Mouse (Mus musculus): Measurements from ENCODE around the gene Col4a1. TPM values are rescaled to one million over a fixed set of nuclear protein-coding genes. Genes with fewer than 3 reads are reported as not detected.
A peak's percentile ranks its signal among the peaks of the same experiment; 100 is the strongest.

The Col4a1 gene
- 118 and 133 TPM in 2 replicates for polyA plus RNA-seq (2016; fragmentation: Nextera tagmentation; extraction: Ambion mirVana)

GRCm38 (mm10) chr8:11312349-11313175 lies at the start of gene Col4a1, which contains the start of gene Col4a2:
Gene Col4a1, minus strand, starts transcription at chr8:11312826.
Gene Col4a2, plus strand, starts transcription at chr8:11312805.
- Histone ChIP-seq H3K27me3 (peaks cover 9% of the 10 kb centered on the region), H3K36me3 (peaks cover 5% of the 10 kb centered on the region; the same call in 1 of the 2 replicates), H3K4me3 (replicated peaks) (peak within 1 kb of the TSS; percentile 76), H3K27ac (peak within 1 kb of the TSS; percentile 91), H3K9ac (replicated peaks) (peak within 1 kb of the TSS; percentile 88), H3K9me3 (no peaks in the 10 kb centered on the region), H3K4me2 (peak within 1 kb of the TSS; percentile 91), H3K4me1 (replicated peaks) (peaks cover 56% of the 10 kb centered on the region)
- ATAC-seq (ENCODE audit: insufficient number of reproducible peaks, insufficient read depth, low FRiP score, low TSS enrichment, low read depth) = peak; percentile 74
- WGBS = under 1% methylated on average over 84 of the region's 87 CpGs

GRCm38 (mm10) chr8:11361546-11362277 lies 49.1 kb upstream of the Col4a1 start:
- Histone ChIP-seq H3K4me1 (replicated peaks) (peaks cover 53% of the 10 kb centered on the region), H3K36me3 (no peaks in the 10 kb centered on the region), H3K27me3 (no peaks in the 10 kb centered on the region), H3K27ac (peak overlapping the region; percentile 84), H3K4me2 (no peak overlapping the region), H3K4me3 (replicated peaks) (no peak overlapping the region), H3K9me3 (no peaks in the 10 kb centered on the region), H3K9ac (replicated peaks) (0 out of 2 replicates have a peak overlapping the region, but pooled peaks have one; percentile 1)
- WGBS = 61% methylated on average over 9 of the region's 9 CpGs
- ATAC-seq (ENCODE audit: insufficient number of reproducible peaks, insufficient read depth, low FRiP score, low TSS enrichment, low read depth) = no peak; the same call in 1 of the 2 replicates

GRCm38 (mm10) chr8:11359846-11360245 lies 47.2 kb upstream of the Col4a1 start:
- Histone ChIP-seq H3K27ac (no peak overlapping the region), H3K4me2 (no peak overlapping the region), H3K27me3 (no peaks in the 10 kb centered on the region), H3K36me3 (no peaks in the 10 kb centered on the region), H3K9me3 (no peaks in the 10 kb centered on the region), H3K4me3 (replicated peaks) (no peak overlapping the region), H3K9ac (replicated peaks) (no peak overlapping the region), H3K4me1 (replicated peaks) (peaks cover 55% of the 10 kb centered on the region)
- no peak for ATAC-seq (ENCODE audit: insufficient number of reproducible peaks, insufficient read depth, low FRiP score, low TSS enrichment, low read depth)
- 91% methylated on average over 5 of the region's 5 CpGs for WGBS

- H3K9me3 ChIP-seq = no peaks in the 10 kb centered on the region
- ATAC-seq (ENCODE audit: insufficient number of reproducible peaks, insufficient read depth, low FRiP score, low TSS enrichment, low read depth) = peak; percentile 43; the same call in 1 of the 2 replicates
- peak overlapping the region; percentile 23; the same call in 1 of the 2 replicates for H3K4me2 ChIP-seq
- peak overlapping the region; percentile 76 for H3K27ac ChIP-seq
- H3K36me3 ChIP-seq = no peaks in the 10 kb centered on the region
- 27% methylated on average over 7 of the region's 7 CpGs for WGBS
- peak overlapping the region; percentile 31; the same call in 1 of the 2 replicates for H3K9ac ChIP-seq (replicated peaks)
- H3K27me3 ChIP-seq = no peaks in the 10 kb centered on the region
- no peak overlapping the region for H3K4me3 ChIP-seq (replicated peaks)
- H3K4me1 ChIP-seq (replicated peaks) = peaks cover 43% of the 10 kb centered on the region
Observed at GRCm38 (mm10) chr8:11357921-11358436, 45.4 kb upstream of the Col4a1 start.

- no peak overlapping the region for H3K4me3 ChIP-seq (replicated peaks)
- 93% methylated on average over 8 of the region's 8 CpGs for WGBS
- H3K4me1 ChIP-seq (replicated peaks) = peaks cover 39% of the 10 kb centered on the region
- H3K4me2 ChIP-seq = no peak overlapping the region
- no peak overlapping the region for H3K27ac ChIP-seq
- H3K36me3 ChIP-seq = no peaks in the 10 kb centered on the region
- ATAC-seq (ENCODE audit: insufficient number of reproducible peaks, insufficient read depth, low FRiP score, low TSS enrichment, low read depth) = no peak
- H3K9me3 ChIP-seq = no peaks in the 10 kb centered on the region
- H3K9ac ChIP-seq (replicated peaks) = no peak overlapping the region
- H3K27me3 ChIP-seq = no peaks in the 10 kb centered on the region
Observed at GRCm38 (mm10) chr8:11356776-11357175, 44.1 kb upstream of the Col4a1 start.

GRCm38 (mm10) chr8:11355900-11356299 lies 43.3 kb upstream of the Col4a1 start:
- 82% methylated on average over 3 of the region's 3 CpGs for WGBS
- Histone ChIP-seq H3K9me3 (no peaks in the 10 kb centered on the region), H3K27me3 (no peaks in the 10 kb centered on the region), H3K36me3 (no peaks in the 10 kb centered on the region), H3K4me2 (no peak overlapping the region), H3K4me3 (replicated peaks) (no peak overlapping the region), H3K9ac (replicated peaks) (no peak overlapping the region), H3K27ac (no peak overlapping the region), H3K4me1 (replicated peaks) (peaks cover 34% of the 10 kb centered on the region)
- ATAC-seq (ENCODE audit: insufficient number of reproducible peaks, insufficient read depth, low FRiP score, low TSS enrichment, low read depth) = no peak

GRCm38 (mm10) chr8:11354800-11355451 lies 42.3 kb upstream of the Col4a1 start:
- Histone ChIP-seq H3K4me3 (replicated peaks) (no peak overlapping the region), H3K9me3 (no peaks in the 10 kb centered on the region), H3K4me1 (replicated peaks) (peaks cover 32% of the 10 kb centered on the region), H3K4me2 (no peak overlapping the region), H3K9ac (replicated peaks) (no peak overlapping the region), H3K36me3 (no peaks in the 10 kb centered on the region), H3K27me3 (no peaks in the 10 kb centered on the region), H3K27ac (no peak overlapping the region)
- 90% methylated on average over 8 of the region's 8 CpGs for WGBS
- ATAC-seq (ENCODE audit: insufficient number of reproducible peaks, insufficient read depth, low FRiP score, low TSS enrichment, low read depth) = no peak

GRCm38 (mm10) chr8:11352514-11352913 lies 39.9 kb upstream of the Col4a1 start:
- Histone ChIP-seq H3K36me3 (no peaks in the 10 kb centered on the region), H3K4me2 (no peak overlapping the region), H3K4me1 (replicated peaks) (peaks cover 32% of the 10 kb centered on the region), H3K27ac (no peak overlapping the region; the same call in 1 of the 2 replicates), H3K4me3 (replicated peaks) (no peak overlapping the region), H3K9me3 (no peaks in the 10 kb centered on the region), H3K27me3 (no peaks in the 10 kb centered on the region), H3K9ac (replicated peaks) (no peak overlapping the region)
- 64% methylated on average over 11 of the region's 11 CpGs for WGBS
- no peak for ATAC-seq (ENCODE audit: insufficient number of reproducible peaks, insufficient read depth, low FRiP score, low TSS enrichment, low read depth)

- 84% methylated on average over 6 of the region's 6 CpGs for WGBS
- Histone ChIP-seq H3K9ac (replicated peaks) (no peak overlapping the region), H3K4me3 (replicated peaks) (no peak overlapping the region), H3K4me1 (replicated peaks) (peaks cover 30% of the 10 kb centered on the region; the same call in 1 of the 2 replicates), H3K36me3 (no peaks in the 10 kb centered on the region), H3K9me3 (no peaks in the 10 kb centered on the region), H3K27ac (no peak overlapping the region), H3K27me3 (no peaks in the 10 kb centered on the region), H3K4me2 (no peak overlapping the region)
- no peak for ATAC-seq (ENCODE audit: insufficient number of reproducible peaks, insufficient read depth, low FRiP score, low TSS enrichment, low read depth)
Observed at GRCm38 (mm10) chr8:11351355-11351754, 38.7 kb upstream of the Col4a1 start.

- H3K4me1 ChIP-seq (replicated peaks) = peaks cover 34% of the 10 kb centered on the region; the same call in 1 of the 2 replicates
- H3K27me3 ChIP-seq = no peaks in the 10 kb centered on the region
- no peak overlapping the region for H3K4me2 ChIP-seq
- no peak overlapping the region for H3K4me3 ChIP-seq (replicated peaks)
- H3K27ac ChIP-seq = no peak overlapping the region
- 86% methylated on average over 11 of the region's 11 CpGs for WGBS
- no peaks in the 10 kb centered on the region for H3K9me3 ChIP-seq
- no peaks in the 10 kb centered on the region for H3K36me3 ChIP-seq
- H3K9ac ChIP-seq (replicated peaks) = no peak overlapping the region
- ATAC-seq (ENCODE audit: insufficient number of reproducible peaks, insufficient read depth, low FRiP score, low TSS enrichment, low read depth) = no peak
Observed at GRCm38 (mm10) chr8:11348622-11349021, 36.0 kb upstream of the Col4a1 start.

Measured in limb, embryonic 12.5 days (tissue).